Mouse (Mus musculus) liver, postnatal 0 days (tissue): Measurements from ENCODE around the gene Scarb2. TPM values are rescaled to one million over a fixed set of nuclear protein-coding genes. Genes with fewer than 3 reads are reported as not detected.
A peak's percentile ranks its signal among the peaks of the same experiment; 100 is the strongest.

Source experiments
- ATAC-seq: fragments of 200-750 bp; cut with Nextera tagmentation; 2 replicates; pipeline ENCODE4 v1.8.0; 2017; ENCODE audit warnings: mild to moderate bottlenecking, moderate library complexity
- DNase-seq: peaks from one replicate; pipeline ENCODE4 v3.0.0-alpha.2; 2016
- H3K27ac ChIP-seq: fragments of 300-500 bp; sonication (generic); 2 replicates; pipeline ENCODE4 v1.5.1; 2014; ENCODE audit warnings: antibody characterized with exemption, moderate library complexity, mild to moderate bottlenecking, low read depth
- H3K27me3 ChIP-seq: fragments of 300-500 bp; sonication (generic); 2 replicates; pipeline ENCODE4 v1.6.1; 2014; ENCODE audit warnings: low read length, control low read depth, mixed read lengths; ENCODE audit not compliant: insufficient read depth
- H3K36me3 ChIP-seq: fragments of 300-500 bp; sonication (generic); replicated peaks from 2 replicates; pipeline ENCODE4 v1.6.1; 2014; ENCODE audit warnings: mild to moderate bottlenecking, control low read depth, low read length, moderate library complexity, mixed read lengths; ENCODE audit not compliant: insufficient read depth
- H3K4me1 ChIP-seq: fragments of 300-500 bp; sonication (generic); 2 replicates; pipeline ENCODE4 v1.6.1; 2014; ENCODE audit warnings: antibody characterized with exemption, mild to moderate bottlenecking, control low read depth; ENCODE audit not compliant: insufficient read depth
- H3K4me2 ChIP-seq: fragments of 300-500 bp; sonication (generic); 2 replicates; pipeline ENCODE4 v1.6.1; 2014; ENCODE audit warnings: low read depth, mild to moderate bottlenecking, low read length, moderate library complexity, mixed read lengths
- H3K4me3 ChIP-seq: fragments of 300-500 bp; sonication (generic); 2 replicates; pipeline ENCODE4 v1.5.1; 2014; ENCODE audit warnings: low read depth, low read length
- H3K9ac ChIP-seq: fragments of 300-500 bp; sonication (generic); replicated peaks from 2 replicates; pipeline ENCODE4 v1.6.1; 2014; ENCODE audit warnings: mild to moderate bottlenecking, moderate library complexity
- H3K9me3 ChIP-seq: fragments of 300-500 bp; sonication (generic); 2 replicates; pipeline ENCODE4 v1.6.1; 2016; ENCODE audit warnings: mild to moderate bottlenecking, control low read depth, low read length, mixed read lengths
- CTCF ChIP-seq: sonication (generic); IDR thresholded peaks from 2 replicates; pipeline ENCODE4 v1.5.1; 2016; ENCODE audit warnings: antibody characterized with exemption, low read depth
- EP300 ChIP-seq: IDR thresholded peaks from 2 replicates; pipeline ENCODE4 v1.6.1; 2016; ENCODE audit warnings: antibody characterized with exemption, low read depth, mild to moderate bottlenecking
- WGBS: fragments of 180-500 bp; shearing (Covaris S2); extraction: QIAGEN DNeasy Blood & Tissue Kit; methylation state at CpG from one replicate; pipeline ENCODE4 v1.1.7; 2014; ENCODE audit not compliant: insufficient replicate concordance; 5-methylcytosine and 5-hydroxymethylcytosine counted together
- microRNA-seq: library from miRNA; unstranded; fragments of <30 nt; microRNA quantifications from one replicate; pipeline ENCODE4, GENCODE M21; 2016
- polyA plus RNA-seq: library from polyadenylated mRNA; unstranded; fragments of >200 nt; fragmentation: Nextera tagmentation; extraction: Ambion mirVana; gene quantifications from 2 replicates; pipeline ENCODE4 v1.2.1, GENCODE M21; 2015

Scarb2 gene
- polyA plus RNA-seq, 1 experiment from 2014 or later: 16.3 TPM

GRCm38 (mm10) chr5:92395764-92396163 is 110.9 kb downstream of the Scarb2 start:
- H3K27ac ChIP-seq: no peak overlapping the region
- H3K9ac ChIP-seq: no peak overlapping the region
- peaks cover 5% of the 10 kb centered on the region for H3K27me3 ChIP-seq
- no peak overlapping the region for H3K4me3 ChIP-seq
- WGBS: 56% methylated on average over 3 of the region's 3 CpGs
- no peak for ATAC-seq
- TF ChIP-seq EP300 (no peak), CTCF (no peak)
- H3K4me1 ChIP-seq: no peaks in the 10 kb centered on the region
- no peak for DNase-seq
- no peaks in the 10 kb centered on the region for H3K36me3 ChIP-seq
- no peak overlapping the region for H3K4me2 ChIP-seq
- no peaks in the 10 kb centered on the region for H3K9me3 ChIP-seq

GRCm38 (mm10) chr5:92393863-92394262 is 112.8 kb downstream of the Scarb2 start:
- no peak overlapping the region for H3K4me2 ChIP-seq
- peaks cover 9% of the 10 kb centered on the region for H3K27me3 ChIP-seq
- no peak overlapping the region for H3K4me3 ChIP-seq
- H3K4me1 ChIP-seq: no peaks in the 10 kb centered on the region
- ATAC-seq: 0 out of 2 replicates have a peak, but pooled peaks have one; percentile 18
- no peak overlapping the region for H3K9ac ChIP-seq
- no peak overlapping the region for H3K27ac ChIP-seq
- H3K9me3 ChIP-seq: no peaks in the 10 kb centered on the region
- TF ChIP-seq EP300 (no peak), CTCF (no peak)
- no peaks in the 10 kb centered on the region for H3K36me3 ChIP-seq
- no peak for DNase-seq
- 36% methylated on average over 10 of the region's 10 CpGs for WGBS

- TF ChIP-seq EP300 (no peak), CTCF (no peak)
- Histone ChIP-seq H3K4me3 (peak overlapping the region; percentile 23), H3K9me3 (no peaks in the 10 kb centered on the region), H3K36me3 (no peaks in the 10 kb centered on the region), H3K27me3 (peaks cover 9% of the 10 kb centered on the region), H3K4me2 (peak overlapping the region; percentile 58), H3K4me1 (no peaks in the 10 kb centered on the region), H3K9ac (no peak overlapping the region), H3K27ac (no peak overlapping the region)
- DNase-seq (no peak), ATAC-seq (no peak)
- 39% methylated on average over 18 of the region's 18 CpGs for WGBS
Measured at GRCm38 (mm10) chr5:92392542-92392941, 114.1 kb downstream of the Scarb2 start.

Small RNA genes lying within 50 kb of the gene (microRNA-seq; reads per million reads assigned to microRNA genes)
- gene Mir6415: not detected

Other genes starting within 250 kb of the Scarb2 start
- 6.1 and 7.5 TPM in 2 replicates for gene Naaa, start 228.7 kb downstream of the Scarb2 start, polyA plus RNA-seq
- 13.1 and 13.4 TPM in 2 replicates for gene Sdad1, start 196.4 kb downstream of the Scarb2 start, polyA plus RNA-seq
- 0.20 and 0.35 TPM in 2 replicates for gene Cxcl9, start 178.8 kb downstream of the Scarb2 start, polyA plus RNA-seq
- gene Art3, start 175.0 kb downstream of the Scarb2 start, polyA plus RNA-seq: 2.3 and 4.0 TPM in 2 replicates
- 7.5 and 8.0 TPM in 2 replicates for gene Cxcl10, start 157.9 kb downstream of the Scarb2 start, polyA plus RNA-seq
- gene Nup54, start 71.6 kb downstream of the Scarb2 start, polyA plus RNA-seq: 14.4 and 15.2 TPM in 2 replicates
- gene Fam47e, start 48.2 kb upstream of the Scarb2 start, polyA plus RNA-seq: 8.4 and 9.8 TPM in 2 replicates
- 41.1 and 45.7 TPM in 2 replicates for gene Stbd1, start 96.2 kb upstream of the Scarb2 start, polyA plus RNA-seq
- 0.20 and 0.23 TPM in 2 replicates for gene Ccdc158, start 168.4 kb upstream of the Scarb2 start, polyA plus RNA-seq
- gene Shroom3, start 176.6 kb upstream of the Scarb2 start, polyA plus RNA-seq: 0.69 and 0.96 TPM in 2 replicates